Mouse (Mus musculus) embryonic facial prominence, embryonic 11.5 days (tissue): ENCODE measurements at regions not wholly inside any gene's neighbourhood (a gene's known extent, or its start where the extent isn't known, plus 50 kb on each side); places are given as distances from the start of the nearest gene placed in this dataset.

Source experiments
- ATAC-seq: fragments of 200-750 bp; cut with Nextera tagmentation; replicated peaks from 2 replicates; pipeline ENCODE4 v1.8.0; 2017; ENCODE audit warnings: low read depth; ENCODE audit not compliant: insufficient number of reproducible peaks, low FRiP score, low TSS enrichment
- DNase-seq: peaks from one replicate; pipeline ENCODE4 v3.0.0-alpha.2; 2015; ENCODE audit warnings: low spot score
- H3K27ac ChIP-seq: fragments of 300-500 bp; sonication (generic); replicated peaks from 2 replicates; pipeline ENCODE4 v1.5.1; 2014; ENCODE audit warnings: mild to moderate bottlenecking, low read depth, low read length, control low read depth
- H3K27me3 ChIP-seq: fragments of 300-500 bp; sonication (generic); 2 replicates; pipeline ENCODE4 v1.6.1; 2014; ENCODE audit warnings: mild to moderate bottlenecking, low read length, moderate library complexity, mixed read lengths; ENCODE audit not compliant: control insufficient read depth, insufficient read depth
- H3K36me3 ChIP-seq: fragments of 300-500 bp; sonication (generic); replicated peaks from 2 replicates; pipeline ENCODE4 v1.6.1; 2014; ENCODE audit warnings: low read depth, mild to moderate bottlenecking, low read length, moderate library complexity, mixed read lengths; ENCODE audit not compliant: control insufficient read depth, insufficient read depth
- H3K4me1 ChIP-seq: fragments of 300-500 bp; sonication (generic); 2 replicates; pipeline ENCODE4 v1.6.1; 2014; ENCODE audit warnings: low read length, mixed read lengths; ENCODE audit not compliant: control insufficient read depth, insufficient read depth
- H3K4me2 ChIP-seq: fragments of 300-500 bp; sonication (generic); 2 replicates; pipeline ENCODE4 v1.6.1; 2014; ENCODE audit warnings: low read depth, mild to moderate bottlenecking, control low read depth, low read length, moderate library complexity
- H3K4me3 ChIP-seq: fragments of 300-500 bp; sonication (generic); 2 replicates; pipeline ENCODE4 v1.5.1; 2014; ENCODE audit warnings: low read depth, low read length, control low read depth
- H3K9ac ChIP-seq: fragments of 300-500 bp; sonication (generic); replicated peaks from 2 replicates; pipeline ENCODE4 v1.6.1; 2014; ENCODE audit warnings: mild to moderate bottlenecking, control low read depth, low read length
- H3K9me3 ChIP-seq: fragments of 300-500 bp; sonication (generic); replicated peaks from 2 replicates; pipeline ENCODE4 v1.6.1; 2016; ENCODE audit warnings: mild to moderate bottlenecking, low read length, inconsistent platforms, mixed read lengths; ENCODE audit not compliant: control insufficient read depth
- WGBS: fragments of 180-500 bp; shearing (Covaris S2); extraction: QIAGEN DNeasy Blood & Tissue Kit; methylation state at CpG from one replicate; pipeline ENCODE4 v1.1.7; 2014; 5-methylcytosine and 5-hydroxymethylcytosine counted together

GRCm38 (mm10) chr10:100685748-100686147 is 95.5 kb downstream of the 1700017N19Rik start:
- no peak for DNase-seq
- no peak overlapping the region for H3K4me3 ChIP-seq
- H3K9ac ChIP-seq: no peak overlapping the region
- no peak overlapping the region for H3K27ac ChIP-seq
- no peak; the same call in 1 of the 2 replicates for ATAC-seq
- H3K27me3 ChIP-seq: no peaks in the 10 kb centered on the region
- H3K36me3 ChIP-seq: no peaks in the 10 kb centered on the region
- no peaks in the 10 kb centered on the region for H3K4me1 ChIP-seq
- no peak overlapping the region for H3K4me2 ChIP-seq
- whole genome bisulfite sequencing: 12% methylated on average over 3 of the region's 3 CpGs
- no peaks in the 10 kb centered on the region for H3K9me3 ChIP-seq

- H3K27me3 ChIP-seq: no peaks in the 10 kb centered on the region
- H3K4me3 ChIP-seq: no peak overlapping the region
- ATAC-seq (no peak), DNase-seq (no peak)
- 82% methylated on average over 2 of the region's 2 CpGs for WGBS
- H3K27ac ChIP-seq: no peak overlapping the region
- no peak overlapping the region for H3K9ac ChIP-seq
- no peaks in the 10 kb centered on the region for H3K4me1 ChIP-seq
- no peaks in the 10 kb centered on the region for H3K36me3 ChIP-seq
- no peak overlapping the region for H3K4me2 ChIP-seq
- no peaks in the 10 kb centered on the region for H3K9me3 ChIP-seq
These were observed 105.7 kb downstream of the 1700017N19Rik start for GRCm38 (mm10) chr10:100695944-100696343.

GRCm38 (mm10) chr10:100699206-100699605 is 108.9 kb downstream of the 1700017N19Rik start:
- no peak overlapping the region for H3K9ac ChIP-seq
- no peak overlapping the region for H3K27ac ChIP-seq
- H3K36me3 ChIP-seq: no peaks in the 10 kb centered on the region
- no peak overlapping the region for H3K4me3 ChIP-seq
- 51% methylated on average over 4 of the region's 4 CpGs for WGBS
- ATAC-seq (no peak), DNase-seq (peak; percentile 65)
- H3K4me1 ChIP-seq: no peaks in the 10 kb centered on the region
- no peaks in the 10 kb centered on the region for H3K27me3 ChIP-seq
- no peaks in the 10 kb centered on the region for H3K9me3 ChIP-seq
- H3K4me2 ChIP-seq: no peak overlapping the region

- Histone ChIP-seq H3K27ac (no peak overlapping the region), H3K4me1 (no peaks in the 10 kb centered on the region), H3K9ac (no peak overlapping the region), H3K36me3 (no peaks in the 10 kb centered on the region), H3K9me3 (no peaks in the 10 kb centered on the region), H3K4me2 (no peak overlapping the region), H3K4me3 (no peak overlapping the region), H3K27me3 (no peaks in the 10 kb centered on the region)
- ATAC-seq (no peak), DNase-seq (no peak)
- WGBS: 69% methylated on average over 10 of the region's 10 CpGs
These were observed 110.3 kb downstream of the 1700017N19Rik start for GRCm38 (mm10) chr10:100700281-100701205.

GRCm38 (mm10) chr10:100701938-100702337 is 111.7 kb downstream of the 1700017N19Rik start:
- Histone ChIP-seq H3K9me3 (no peaks in the 10 kb centered on the region), H3K9ac (no peak overlapping the region), H3K4me3 (no peak overlapping the region), H3K36me3 (no peaks in the 10 kb centered on the region), H3K4me2 (no peak overlapping the region), H3K27ac (no peak overlapping the region), H3K4me1 (no peaks in the 10 kb centered on the region), H3K27me3 (no peaks in the 10 kb centered on the region)
- DNase-seq (no peak), ATAC-seq (no peak)
- WGBS: 92% methylated on average over 6 of the region's 6 CpGs

- Histone ChIP-seq H3K27ac (no peak overlapping the region), H3K9ac (no peak overlapping the region), H3K9me3 (no peaks in the 10 kb centered on the region), H3K4me2 (no peak overlapping the region), H3K36me3 (no peaks in the 10 kb centered on the region), H3K27me3 (no peaks in the 10 kb centered on the region), H3K4me3 (no peak overlapping the region), H3K4me1 (no peaks in the 10 kb centered on the region)
- 90% methylated on average over 7 of the region's 7 CpGs for WGBS
- no peak for ATAC-seq
- DNase-seq: no peak
These were observed 125.9 kb downstream of the 1700017N19Rik start for GRCm38 (mm10) chr10:100716084-100716667.

- DNase-seq (no peak), ATAC-seq (no peak)
- Histone ChIP-seq H3K9ac (no peak overlapping the region), H3K9me3 (no peaks in the 10 kb centered on the region), H3K4me3 (no peak overlapping the region), H3K27me3 (no peaks in the 10 kb centered on the region), H3K27ac (no peak overlapping the region), H3K4me1 (no peaks in the 10 kb centered on the region), H3K4me2 (no peak overlapping the region), H3K36me3 (no peaks in the 10 kb centered on the region)
- 29% methylated on average over 3 of the region's 3 CpGs for WGBS
These were observed 128.3 kb downstream of the 1700017N19Rik start for GRCm38 (mm10) chr10:100718574-100718973.

- H3K4me2 ChIP-seq: no peak overlapping the region
- DNase-seq (no peak), ATAC-seq (no peak)
- no peaks in the 10 kb centered on the region for H3K36me3 ChIP-seq
- H3K27me3 ChIP-seq: no peaks in the 10 kb centered on the region
- H3K27ac ChIP-seq: no peak overlapping the region
- no peak overlapping the region for H3K9ac ChIP-seq
- H3K9me3 ChIP-seq: no peaks in the 10 kb centered on the region
- H3K4me3 ChIP-seq: no peak overlapping the region
- 60% methylated on average over 8 of the region's 8 CpGs for WGBS
- H3K4me1 ChIP-seq: no peaks in the 10 kb centered on the region
These were observed 151.0 kb downstream of the 1700017N19Rik start for GRCm38 (mm10) chr10:100741269-100741668.
